Mouse (Mus musculus): ENCODE data around the gene Cox20. TPM values are rescaled to one million over a fixed set of nuclear protein-coding genes. Genes with fewer than 3 reads are reported as not detected.
"Not testable (repeated sequence)": the region's sequence is repeated elsewhere in the genome, so short reads cannot be mapped to it uniquely, and the experiment has no call there.

Gene Cox20
- polyA plus RNA-seq, 1 experiment = 314 TPM

DNA sequence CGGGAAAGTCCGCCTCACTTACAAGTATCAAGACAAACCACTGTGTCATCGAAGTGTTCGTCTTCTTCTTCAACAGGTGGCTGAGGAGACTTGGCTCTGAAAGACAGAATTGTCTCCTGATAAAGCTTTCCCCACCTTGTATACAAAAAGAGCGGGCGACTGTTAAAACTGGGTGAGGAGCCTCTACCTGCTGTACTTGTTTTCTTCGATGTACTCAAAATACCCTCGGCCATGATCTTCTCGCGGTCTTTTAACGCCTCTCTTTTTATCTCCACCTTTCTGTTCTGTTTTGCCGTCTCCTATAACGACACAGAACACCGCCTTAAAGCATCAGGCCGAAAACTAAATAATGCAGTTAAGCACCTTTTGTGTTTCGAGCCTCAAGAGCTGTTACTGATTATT lies 16.9 kb downstream of the Cox20 start:
- no peaks in the 10 kb centered on the region for H3K4me1 ChIP-seq (ENCODE audit: control insufficient read depth, insufficient read depth, insufficient read length, low read length)
- peak overlapping the region; percentile 83 for H3K27ac ChIP-seq (replicated peaks; ENCODE audit: low read depth, low read length)
- H3K4me3 ChIP-seq (ENCODE audit: insufficient read depth, low read depth, low read length) = peak overlapping the region; percentile 93

DNA sequence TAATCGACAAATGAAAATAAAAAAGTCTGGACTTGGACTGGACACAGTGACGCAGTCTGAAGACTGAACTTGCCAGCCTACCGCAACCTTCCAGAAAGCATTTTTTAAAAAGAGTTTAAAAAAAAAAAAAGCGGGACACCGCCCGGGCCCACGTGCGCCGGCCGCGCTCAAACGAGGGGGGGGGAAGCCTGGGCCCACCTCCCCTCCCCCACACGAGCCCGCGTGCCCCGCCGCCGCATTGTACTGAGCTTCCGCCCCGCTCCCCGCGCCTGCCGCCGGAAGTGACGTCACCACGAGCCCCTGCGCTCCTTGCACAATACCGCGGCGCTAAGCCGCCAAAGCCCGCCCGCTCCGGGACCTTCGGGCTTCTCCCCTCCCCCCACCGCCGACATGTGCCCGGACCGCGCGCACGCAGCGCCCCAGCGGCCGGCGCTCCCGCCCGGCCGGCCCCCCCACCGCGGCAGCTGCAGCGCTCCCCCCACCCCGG lies 17.4 kb downstream of the Cox20 start:
- Histone ChIP-seq H3K4me1 (ENCODE audit: control insufficient read depth, insufficient read depth, insufficient read length, low read length) (no peaks in the 10 kb centered on the region), H3K27ac (replicated peaks; ENCODE audit: low read depth, low read length) (peak overlapping the region; percentile 83)

DNA sequence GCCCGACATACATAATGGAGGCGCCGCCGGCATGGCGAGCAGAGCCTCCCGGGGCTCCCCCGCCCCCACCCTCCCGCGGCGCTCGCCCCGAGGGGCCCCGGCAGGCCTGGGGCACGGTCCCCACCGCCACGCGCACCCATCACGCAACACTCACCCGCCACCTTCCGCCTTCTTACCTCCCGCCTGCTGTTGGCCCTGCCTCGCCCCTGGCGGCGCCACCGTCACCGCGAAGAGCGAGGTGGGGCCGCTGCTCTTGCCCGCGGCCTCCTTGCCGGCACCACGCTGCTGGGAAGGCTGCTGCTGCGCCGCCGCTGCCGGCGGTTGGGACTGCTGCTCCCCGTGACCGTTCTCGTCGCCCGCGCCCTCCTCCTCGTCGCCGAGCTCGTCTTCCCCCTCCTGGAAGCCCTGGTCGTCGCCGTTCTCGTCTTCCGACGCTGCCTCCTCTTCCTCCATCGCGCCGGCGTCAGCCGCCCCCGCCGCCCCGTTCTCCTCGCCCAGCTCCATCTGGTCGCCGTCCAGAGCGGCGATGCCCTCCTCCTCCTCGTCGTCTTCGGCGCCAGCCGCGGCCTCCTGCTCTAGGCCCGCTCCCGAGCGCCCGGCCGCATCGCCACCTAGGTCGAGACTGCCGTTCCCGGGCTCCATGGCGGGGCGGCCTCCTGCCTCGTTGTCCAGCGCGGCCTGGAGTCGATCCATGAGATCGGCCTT lies 18.0 kb downstream of the Cox20 start:
- H3K27ac ChIP-seq (replicated peaks; ENCODE audit: low read depth, low read length) = peak overlapping the region; percentile 99
- H3K4me3 ChIP-seq (ENCODE audit: insufficient read depth, low read depth, low read length) = peak overlapping the region; percentile 93
- H3K4me1 ChIP-seq (ENCODE audit: control insufficient read depth, insufficient read depth, insufficient read length, low read length) = no peaks in the 10 kb centered on the region

More for the DNA sequence above, 17.4 kb downstream of the Cox20 start:
- H3K4me3 ChIP-seq (ENCODE audit: insufficient read depth, low read depth, low read length) = peak overlapping the region; percentile 93

- Histone ChIP-seq H3K4me1 (ENCODE audit: control insufficient read depth, insufficient read depth, insufficient read length, low read length) (no peaks in the 10 kb centered on the region), H3K27ac (replicated peaks; ENCODE audit: low read depth, low read length) (peak within 1 kb of the TSS; percentile 99), H3K4me3 (ENCODE audit: insufficient read depth, low read depth, low read length) (peak within 1 kb of the TSS; percentile 93)
These were observed 18.8 kb downstream of the Cox20 start, which contains the start of gene Hnrnpu for GRCm38 (mm10) chr1:178337551-178338317. Hnrnpu (minus strand) TSS chr1:178337797.

GRCm38 (mm10) chr1:178338318-178338641 lies 19.4 kb downstream of the Cox20 start:
- H3K4me3 ChIP-seq (ENCODE audit: insufficient read depth, low read depth, low read length) = peak overlapping the region; percentile 78
- peak overlapping the region; percentile 97 for H3K27ac ChIP-seq (replicated peaks; ENCODE audit: low read depth, low read length)
- no peaks in the 10 kb centered on the region for H3K4me1 ChIP-seq (ENCODE audit: control insufficient read depth, insufficient read depth, insufficient read length, low read length)

GRCm38 (mm10) chr1:178340213-178340612 lies 21.3 kb downstream of the Cox20 start:
- H3K4me3 ChIP-seq (ENCODE audit: insufficient read depth, low read depth, low read length) = no peak overlapping the region
- no peak overlapping the region for H3K27ac ChIP-seq (replicated peaks; ENCODE audit: low read depth, low read length)
- no peaks in the 10 kb centered on the region for H3K4me1 ChIP-seq (ENCODE audit: control insufficient read depth, insufficient read depth, insufficient read length, low read length)

DNA sequence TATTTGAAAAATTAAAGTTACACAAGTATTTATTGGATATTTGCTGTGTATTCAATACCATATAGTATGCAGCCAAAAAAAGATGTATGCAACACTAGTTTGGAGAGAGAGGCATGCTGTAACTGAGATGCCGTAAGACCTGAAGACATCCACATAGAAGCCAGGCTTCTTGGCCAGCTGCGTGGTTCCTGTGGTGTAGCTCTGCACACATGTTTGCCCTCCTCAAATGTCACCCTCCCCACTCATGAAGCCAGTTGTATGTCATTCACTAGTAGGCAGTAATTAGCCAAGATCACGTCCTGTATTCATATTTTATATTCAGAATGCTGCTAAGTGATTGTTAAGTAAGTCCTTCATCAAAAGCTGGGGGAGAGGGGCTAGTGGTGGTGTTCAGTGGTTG lies 22.5 kb downstream of the Cox20 start:
- Histone ChIP-seq H3K4me3 (ENCODE audit: insufficient read depth, low read depth, low read length) (no peak overlapping the region), H3K27ac (replicated peaks; ENCODE audit: low read depth, low read length) (no peak overlapping the region), H3K4me1 (ENCODE audit: control insufficient read depth, insufficient read depth, insufficient read length, low read length) (no peaks in the 10 kb centered on the region)

GRCm38 (mm10) chr1:178342063-178342462 lies 23.1 kb downstream of the Cox20 start:
- Histone ChIP-seq H3K27ac (replicated peaks; ENCODE audit: low read depth, low read length) (no peak overlapping the region), H3K4me1 (ENCODE audit: control insufficient read depth, insufficient read depth, insufficient read length, low read length) (no peaks in the 10 kb centered on the region), H3K4me3 (ENCODE audit: insufficient read depth, low read depth, low read length) (no peak overlapping the region)

DNA sequence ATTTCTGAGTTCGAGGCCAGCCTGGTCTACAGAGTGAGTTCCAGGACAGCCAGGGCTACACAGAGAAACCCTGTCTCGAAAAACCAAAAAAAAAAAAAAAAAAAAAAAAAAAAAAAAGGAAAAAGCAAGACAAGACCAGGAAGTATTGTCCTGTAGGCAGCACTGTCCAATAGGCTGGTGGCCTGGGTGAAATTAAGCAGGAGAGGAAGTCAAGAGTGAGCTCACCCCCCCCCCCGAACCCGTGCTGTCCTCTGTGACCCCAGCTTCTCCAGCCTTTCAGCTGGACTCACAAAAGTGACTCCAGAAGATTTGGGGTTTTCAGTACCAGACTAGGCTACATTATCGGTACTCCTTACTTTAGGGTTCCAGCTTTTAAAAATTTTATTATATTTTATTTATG lies 23.7 kb downstream of the Cox20 start:
- no peak overlapping the region for H3K27ac ChIP-seq (replicated peaks; ENCODE audit: low read depth, low read length)
- H3K4me3 ChIP-seq (ENCODE audit: insufficient read depth, low read depth, low read length) = no peak overlapping the region
- no peaks in the 10 kb centered on the region for H3K4me1 ChIP-seq (ENCODE audit: control insufficient read depth, insufficient read depth, insufficient read length, low read length)

DNA sequence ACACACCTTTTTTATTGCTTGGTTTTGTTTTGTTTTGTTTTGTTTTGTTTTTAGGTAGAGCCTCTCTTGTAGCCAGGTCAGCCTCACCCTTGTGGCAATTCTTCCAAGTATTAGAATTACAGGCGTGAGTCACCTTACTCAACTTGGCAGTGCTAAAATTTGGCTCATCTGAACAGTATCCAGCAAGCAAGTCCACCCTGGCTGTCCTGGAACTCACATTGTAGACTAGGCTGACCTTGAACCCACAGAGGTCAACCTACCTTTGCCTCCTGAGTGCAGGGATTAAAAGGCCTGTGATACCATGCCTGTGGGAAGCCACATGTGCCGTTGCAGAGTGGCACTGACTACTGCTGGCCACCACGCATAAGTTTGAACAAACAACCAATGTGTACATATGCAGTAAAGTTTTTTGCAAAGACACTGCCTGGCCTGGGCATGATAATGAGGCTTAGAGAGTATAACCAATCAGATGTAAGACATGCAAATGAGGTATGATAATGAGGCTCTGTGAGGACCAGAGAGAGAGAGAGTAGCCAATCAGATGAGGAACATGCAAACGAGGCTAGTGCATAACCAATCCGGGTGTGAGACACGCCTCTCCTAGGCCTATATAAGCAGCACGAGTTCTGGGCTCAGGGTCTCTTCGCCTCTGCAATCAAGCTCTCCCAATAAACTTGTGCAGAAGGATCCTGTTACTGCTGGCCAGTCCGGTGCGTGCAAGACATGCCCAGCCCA lies 25.3 kb downstream of the Cox20 start:
- not testable (repeated sequence) for H3K27ac ChIP-seq (replicated peaks; ENCODE audit: low read depth, low read length); H3K4me3 ChIP-seq (ENCODE audit: insufficient read depth, low read depth, low read length); H3K4me1 ChIP-seq (ENCODE audit: control insufficient read depth, insufficient read depth, insufficient read length, low read length)

GRCm38 (mm10) chr1:178350792-178351191 lies 31.9 kb downstream of the Cox20 start:
- H3K4me3 ChIP-seq (ENCODE audit: insufficient read depth, low read depth, low read length) = no peak overlapping the region
- H3K4me1 ChIP-seq (ENCODE audit: control insufficient read depth, insufficient read depth, insufficient read length, low read length) = no peaks in the 10 kb centered on the region
- no peak overlapping the region for H3K27ac ChIP-seq (replicated peaks; ENCODE audit: low read depth, low read length)

DNA sequence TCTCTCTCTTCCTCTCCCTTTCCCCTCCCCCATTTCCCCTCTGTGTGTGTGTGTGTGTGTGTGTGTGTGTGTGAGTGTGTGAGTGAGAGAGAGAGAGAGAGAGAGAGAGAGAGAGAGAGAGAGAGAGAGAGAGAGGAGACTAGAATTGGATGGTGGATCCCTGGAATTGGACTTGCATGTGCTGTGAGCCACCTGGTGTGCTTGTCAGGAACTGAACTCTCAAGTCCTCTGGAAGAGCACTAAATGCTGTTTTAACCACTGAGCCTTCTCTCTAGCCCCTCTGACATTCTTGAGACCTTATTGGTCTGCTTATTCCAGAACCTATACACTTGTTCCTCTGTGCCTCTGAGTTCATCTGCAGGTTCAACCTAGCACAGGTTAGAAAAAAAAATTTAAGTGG lies 32.7 kb downstream of the Cox20 start:
- Histone ChIP-seq H3K4me1 (ENCODE audit: control insufficient read depth, insufficient read depth, insufficient read length, low read length) (no peaks in the 10 kb centered on the region), H3K4me3 (ENCODE audit: insufficient read depth, low read depth, low read length) (no peak overlapping the region), H3K27ac (replicated peaks; ENCODE audit: low read depth, low read length) (no peak overlapping the region)

- Histone ChIP-seq H3K4me3 (ENCODE audit: insufficient read depth, low read depth, low read length) (no peak overlapping the region), H3K4me1 (ENCODE audit: control insufficient read depth, insufficient read depth, insufficient read length, low read length) (peaks cover 15% of the 10 kb centered on the region), H3K27ac (replicated peaks; ENCODE audit: low read depth, low read length) (no peak overlapping the region)
These were observed 35.6 kb downstream of the Cox20 start for GRCm38 (mm10) chr1:178354576-178354975.

- H3K4me3 ChIP-seq (ENCODE audit: insufficient read depth, low read depth, low read length) = no peak overlapping the region
- 0 out of 2 replicates have a peak overlapping the region, but pooled peaks have one; percentile 21 for H3K27ac ChIP-seq (replicated peaks; ENCODE audit: low read depth, low read length)
- H3K4me1 ChIP-seq (ENCODE audit: control insufficient read depth, insufficient read depth, insufficient read length, low read length) = peaks cover 15% of the 10 kb centered on the region
These were observed 39.1 kb downstream of the Cox20 start for GRCm38 (mm10) chr1:178357776-178358710.

All from brown adipose tissue, adult 24 weeks (tissue).